ENCODE assay signal across 8 mouse cellular contexts in the genomic region with DNA sequence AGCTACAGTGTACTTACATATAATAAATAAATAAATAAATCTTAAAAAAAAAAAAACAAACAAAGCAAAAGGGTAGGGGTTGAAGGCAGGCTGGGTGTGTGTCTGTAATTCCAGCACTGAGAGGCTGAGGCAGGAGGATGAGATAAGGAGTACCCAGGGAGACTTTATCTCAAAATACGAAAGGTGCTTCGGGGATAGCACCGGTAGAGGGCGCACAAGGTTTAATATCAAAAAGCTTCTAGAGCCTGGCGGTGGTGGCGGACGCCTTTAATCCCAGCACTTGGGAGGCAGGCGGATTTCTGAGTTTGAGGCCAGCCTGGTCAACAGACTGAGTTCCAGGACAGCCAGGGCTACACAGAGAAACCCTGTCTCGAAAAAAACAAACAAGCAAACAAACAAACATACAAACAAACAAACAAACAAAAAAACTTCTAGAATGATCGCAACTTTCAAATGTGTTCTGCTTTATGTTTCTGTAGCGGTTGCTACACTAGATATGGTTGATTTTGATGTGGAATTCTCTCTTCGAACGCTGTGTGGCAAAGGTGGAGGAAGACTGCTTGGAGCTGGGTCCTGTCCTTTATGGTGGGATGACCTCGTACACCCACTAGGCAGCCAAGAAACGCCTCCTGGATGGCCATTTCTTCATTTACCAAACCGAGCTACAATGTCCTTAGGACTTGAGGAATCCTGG. TPM values are rescaled to one million over a fixed set of nuclear protein-coding genes. Genes with fewer than 3 reads are reported as not detected.
DNase-seq lines count a peak whose midpoint lies in the region; ATAC-seq and TF ChIP-seq lines count a peak whose summit lies in the region.

No protein-coding gene starts in this region.

- peak overlapping the region; percentile 85 for H3K4me2 ChIP-seq in hindbrain, embryonic 15.5 days

- H3K27ac ChIP-seq in hindbrain, embryonic 15.5 days (replicated peaks) = peak overlapping the region; percentile 98

- H3K9me3 ChIP-seq in hindbrain, embryonic 15.5 days = no peaks in the 10 kb centered on the region

- H3K36me3 ChIP-seq in hindbrain, embryonic 15.5 days = peaks cover 18% of the 10 kb centered on the region

- no peak for DNase-seq in Patski (ENCODE audit: low read depth, low spot score)
- peak; percentile 92 to 96 for DNase-seq in cerebellum, postnatal 14 days
- peak; percentile 86 to 91 for DNase-seq in frontal cortex, postnatal 25 days (ENCODE audit: low spot score in 2 of 2)
- peak; percentile 77 for DNase-seq in left cerebral cortex, adult 11 months (ENCODE audit: low spot score)
- DNase-seq in lung, postnatal 4 days = peak; percentile 76 to 86
- peak; percentile 71 for DNase-seq in retina, postnatal 7 days (ENCODE audit: low read depth, low spot score)
- DNase-seq in urinary bladder, adult 2 months (ENCODE audit: low spot score) = peak; percentile 57

- peaks cover 17% of the 10 kb centered on the region for H3K4me1 ChIP-seq in hindbrain, embryonic 15.5 days (replicated peaks)

- POLR2A ChIA-PET in Patski (lab: Charles Lee) = interaction anchor here (0.7 to 1.7 kb wide), 3 partner anchors 28 to 115 kb away, joined by 3 to 8 read pairs (median 4); no protein-coding TSS in a partner anchor

- WGBS in hindbrain, embryonic 15.5 days = 4% methylated on average over 16 of the region's 16 CpGs

- in situ Hi-C loops in Patski (cut with MboI; ENCODE audit: low pct_unique_long_range_greater_than_20kb) = loop anchor here (5.0 kb wide), 1 partner anchor 436 kb away; no protein-coding TSS in a partner anchor

- peak; percentile 15 for ATAC-seq in Patski
- ATAC-seq in hindbrain, embryonic 15.5 days (ENCODE audit: low FRiP score, low read depth) = no peak

- CTCF ChIA-PET in Patski (lab: Charles Lee) = interaction anchor here (0.8 to 2.3 kb wide), 6 partner anchors 8 to 26 kb away, joined by 3 to 9 read pairs (median 4); partner anchors contain the start of gene Tomm22

- H3K4me3 ChIP-seq in hindbrain, embryonic 15.5 days = peak overlapping the region; percentile 77

- peak overlapping the region; percentile 73 for H3K9ac ChIP-seq in hindbrain, embryonic 15.5 days

- H3K27me3 ChIP-seq in Patski = no peaks in the 10 kb centered on the region
- no peaks in the 10 kb centered on the region for H3K27me3 ChIP-seq in hindbrain, embryonic 15.5 days

- peak; percentile 87 for TF ChIP-seq CTCF in Patski (IDR thresholded peaks at IDR 0.05)

RNA-seq across cellular contexts. Expression of gene Fam227a, which starts 0.8 kb away (rescaled TPM):
- 4.6 TPM for polyA plus RNA-seq in Patski (2021)
- polyA plus RNA-seq in hindbrain, embryonic 15.5 days (2015; fragmentation: Nextera tagmentation; extraction: Ambion mirVana) = 4.5 and 4.9 TPM in 2 replicates
- 3.3 and 3.4 TPM in 2 replicates for polyA plus RNA-seq in urinary bladder, adult 2 months (2012; rRNA removed)

RNA-seq across cellular contexts. Expression of gene Cby1, which starts 1.0 kb away (rescaled TPM):
- 46.0 TPM for polyA plus RNA-seq in Patski (2021)
- 91.4 and 94.3 TPM in 2 replicates for polyA plus RNA-seq in hindbrain, embryonic 15.5 days (2015; fragmentation: Nextera tagmentation; extraction: Ambion mirVana)
- polyA plus RNA-seq in urinary bladder, adult 2 months (2012; rRNA removed) = 14.8 and 16.4 TPM in 2 replicates

RNA-seq across cellular contexts. Expression of gene Tomm22, which starts 12.7 kb away (rescaled TPM):
- 201 TPM for polyA plus RNA-seq in Patski (2021)
- 224 and 236 TPM in 2 replicates for polyA plus RNA-seq in hindbrain, embryonic 15.5 days (2015; fragmentation: Nextera tagmentation; extraction: Ambion mirVana)
- polyA plus RNA-seq in urinary bladder, adult 2 months (2012; rRNA removed) = 93.0 and 110 TPM in 2 replicates

RNA-seq across cellular contexts. Expression of gene Josd1, which starts 29.7 kb away (rescaled TPM):
- 43.4 TPM for polyA plus RNA-seq in Patski (2021)
- 23.2 and 24.5 TPM in 2 replicates for polyA plus RNA-seq in hindbrain, embryonic 15.5 days (2015; fragmentation: Nextera tagmentation; extraction: Ambion mirVana)
- 30.1 and 34.1 TPM in 2 replicates for polyA plus RNA-seq in urinary bladder, adult 2 months (2012; rRNA removed)

RNA-seq across cellular contexts. Expression of gene Gtpbp1, which starts 32.7 kb away (rescaled TPM):
- 33.4 TPM for polyA plus RNA-seq in Patski (2021)
- 49.4 and 50.1 TPM in 2 replicates for polyA plus RNA-seq in hindbrain, embryonic 15.5 days (2015; fragmentation: Nextera tagmentation; extraction: Ambion mirVana)
- polyA plus RNA-seq in urinary bladder, adult 2 months (2012; rRNA removed) = 20.0 and 32.1 TPM in 2 replicates
